Mouse (Mus musculus) left cerebral cortex, postnatal 36 days (tissue): ENCODE data around the gene Dgcr8. TPM values are rescaled to one million over a fixed set of nuclear protein-coding genes. Genes with fewer than 3 reads are reported as not detected.

ENCODE experiments used
- DNase-seq, 2 experiments: peaks; one replicate each; pipeline ENCODE4 v3.0.0; 2021 to 2022; ENCODE audit warnings: low spot score in 2 of 2, mixed read lengths in 1 of 2
- intact Hi-C: fragments of 180-260 bp; cut with DNase I; formaldehyde crosslinking; loops from one replicate; pipeline ENCODE4 v1.15.1; 2025
- microRNA-seq: library from miRNA; unstranded; fragments of <30 nt; microRNA quantifications from one replicate; pipeline ENCODE4 v1.2.0, GENCODE M21; 2022
- total RNA-seq, 2 experiments: library from RNA; stranded (reverse); gene quantifications; 2 replicates each; pipeline ENCODE4 v1.2.3; 2021

The Dgcr8 gene
- total RNA-seq, 2 experiments from 2014 or later = 31.7 to 48.3 TPM

DNA sequence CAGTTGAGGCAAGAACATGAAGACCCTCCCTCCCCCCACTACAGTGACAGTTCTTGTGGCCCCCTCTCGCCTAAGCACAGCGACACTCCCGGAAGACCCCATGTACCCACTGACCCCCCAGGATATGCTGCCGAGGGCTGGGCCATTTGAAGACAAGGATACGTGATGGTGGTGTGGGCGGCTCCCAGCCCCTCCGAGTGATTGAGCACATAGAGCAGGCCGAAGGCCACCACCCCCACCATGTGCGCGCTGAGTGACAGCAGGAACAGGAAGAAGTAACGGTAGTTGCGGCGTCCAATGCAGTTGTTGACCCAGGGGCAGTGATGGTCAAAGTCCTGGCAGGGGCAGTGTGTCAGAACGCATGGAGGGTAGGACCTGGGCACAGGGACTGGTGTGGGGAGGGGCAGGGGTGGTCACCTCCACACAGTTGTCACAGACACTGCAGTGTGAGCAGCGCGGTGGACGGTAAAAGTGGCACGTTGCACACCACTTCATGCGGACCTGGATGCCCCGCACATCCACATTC is 61.1 kb downstream of the Dgcr8 start:
- DNase-seq = no peak
- intact Hi-C loops = loop anchor here (10.0 kb wide), 1 partner anchor 303 kb away; the partner anchor contains the start of gene Slc25a1

DNA sequence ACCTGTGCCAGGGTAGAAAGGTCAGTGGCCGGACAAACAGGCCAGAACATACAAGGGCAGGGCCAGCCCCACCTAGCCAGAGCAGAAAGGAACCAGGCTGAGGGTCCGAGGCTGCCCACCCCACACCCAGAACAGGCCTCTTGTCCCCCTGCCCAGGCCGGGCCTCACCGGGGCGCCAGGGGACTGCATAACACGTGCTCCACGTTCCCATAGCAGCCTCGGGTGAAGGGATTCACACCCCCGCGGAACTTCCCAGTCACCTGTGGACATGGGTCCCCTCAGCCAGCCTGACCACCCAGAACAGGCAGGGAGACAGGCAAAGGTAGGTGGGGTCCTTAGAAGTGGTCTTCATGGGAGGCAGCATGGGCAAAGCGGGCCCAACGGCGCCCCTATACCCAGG is 61.9 kb downstream of the Dgcr8 start:
- intact Hi-C loops = loop anchor here (10.0 kb wide), 1 partner anchor 302 kb away; the partner anchor contains the start of gene Slc25a1
- DNase-seq = no peak

DNA sequence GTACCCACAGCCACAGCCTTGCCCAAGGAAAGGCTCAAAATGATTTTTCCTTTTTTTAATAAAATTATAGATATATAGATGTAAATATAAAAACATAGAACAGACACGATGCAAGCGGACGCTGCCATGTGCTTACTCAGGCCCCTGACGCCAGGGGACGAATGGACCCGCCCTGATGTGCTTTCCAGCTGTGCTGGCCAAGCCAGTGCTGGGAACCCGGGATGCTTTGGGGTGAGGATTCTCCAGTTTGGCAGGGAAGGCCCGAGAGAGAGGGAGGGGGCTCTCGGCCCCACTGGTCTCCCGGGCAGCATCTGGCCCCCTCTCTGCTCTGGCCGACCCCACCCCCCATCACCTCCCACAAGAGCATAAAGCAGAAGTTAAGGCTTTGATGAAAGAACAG is 66.9 kb downstream of the Dgcr8 start:
- DNase-seq = no peak
- intact Hi-C loops = loop anchor here (10.0 kb wide), 1 partner anchor 297 kb away; the partner anchor contains the start of gene Slc25a1

DNA sequence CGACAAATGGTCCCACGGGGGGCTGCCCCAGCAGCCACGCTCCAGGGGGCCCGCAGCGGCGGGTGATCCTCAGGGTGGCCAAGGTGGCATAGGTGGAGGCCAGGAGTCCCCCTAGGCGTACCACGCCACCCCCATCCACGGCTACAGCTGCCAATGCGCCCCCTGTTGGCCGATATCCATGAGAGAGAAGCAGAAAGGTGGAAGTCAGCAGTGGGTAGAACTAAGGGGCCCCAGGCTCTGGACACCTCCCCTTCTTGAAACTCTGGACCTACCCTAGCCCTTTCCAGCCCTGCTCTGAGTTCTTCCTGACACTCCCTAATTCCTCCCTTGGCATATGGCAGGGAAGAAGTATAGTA is 67.5 kb downstream of the Dgcr8 start:
- intact Hi-C loops = loop anchor here (10.0 kb wide), 1 partner anchor 297 kb away; the partner anchor contains the start of gene Slc25a1
- DNase-seq = no peak

DNA sequence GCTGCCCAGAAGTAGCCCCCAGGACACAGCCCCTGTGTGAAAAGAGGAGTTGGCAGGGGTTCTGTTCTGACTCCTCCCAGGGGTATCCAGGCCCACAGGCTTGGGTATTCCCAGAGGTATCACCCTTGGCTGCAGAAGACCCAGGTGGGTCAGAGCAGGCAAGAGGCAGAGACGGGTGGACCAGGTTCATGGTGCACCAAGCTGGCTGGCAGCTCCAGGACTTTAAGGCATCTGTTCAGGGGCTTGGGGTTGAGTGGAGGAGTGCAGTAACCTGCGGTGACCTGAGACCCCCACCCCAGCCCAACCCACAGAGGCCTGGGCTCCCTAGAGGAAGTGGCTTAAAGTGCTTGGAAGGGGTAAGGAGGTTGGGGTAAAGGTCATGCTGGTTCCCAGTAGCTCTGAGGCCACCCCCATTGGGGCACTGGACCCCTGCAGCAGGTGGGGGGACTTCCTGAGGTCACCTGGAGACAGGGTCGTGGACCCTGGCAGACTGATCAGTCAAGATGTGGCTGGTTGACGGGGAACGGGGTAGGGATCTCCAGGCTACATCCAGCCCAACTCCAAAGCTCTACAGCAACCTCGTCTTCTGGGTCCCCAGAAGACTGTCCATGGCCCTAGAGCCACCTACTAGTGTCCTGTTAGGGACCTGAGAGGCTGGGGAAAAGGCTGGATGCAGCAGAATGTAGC is 68.0 kb downstream of the Dgcr8 start:
- DNase-seq = no peak
- intact Hi-C loops = loop anchor here (10.0 kb wide), 1 partner anchor 296 kb away; the partner anchor contains the start of gene Slc25a1

DNA sequence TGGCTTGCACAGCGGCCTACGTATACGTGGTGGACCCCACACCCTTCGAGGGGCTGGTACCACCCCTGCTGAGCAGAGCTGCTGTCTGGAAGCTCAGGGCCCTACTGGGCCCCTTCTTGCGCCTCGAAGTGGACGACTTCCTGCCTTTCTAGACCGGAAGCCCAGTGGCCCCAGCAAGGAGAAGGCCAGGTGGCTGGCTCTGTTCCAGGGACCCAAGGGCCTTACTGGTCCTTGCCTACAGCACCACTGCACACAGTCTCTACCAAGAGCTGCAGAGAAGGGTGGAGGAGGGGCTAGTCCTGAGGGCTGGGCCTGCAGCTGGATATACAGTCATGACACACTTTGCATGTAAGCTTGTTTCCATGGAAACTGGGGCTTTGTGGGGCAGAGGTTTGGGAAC is 69.0 kb downstream of the Dgcr8 start:
- intact Hi-C loops = loop anchor here (10.0 kb wide), 1 partner anchor 295 kb away; the partner anchor contains the start of gene Slc25a1

DNA sequence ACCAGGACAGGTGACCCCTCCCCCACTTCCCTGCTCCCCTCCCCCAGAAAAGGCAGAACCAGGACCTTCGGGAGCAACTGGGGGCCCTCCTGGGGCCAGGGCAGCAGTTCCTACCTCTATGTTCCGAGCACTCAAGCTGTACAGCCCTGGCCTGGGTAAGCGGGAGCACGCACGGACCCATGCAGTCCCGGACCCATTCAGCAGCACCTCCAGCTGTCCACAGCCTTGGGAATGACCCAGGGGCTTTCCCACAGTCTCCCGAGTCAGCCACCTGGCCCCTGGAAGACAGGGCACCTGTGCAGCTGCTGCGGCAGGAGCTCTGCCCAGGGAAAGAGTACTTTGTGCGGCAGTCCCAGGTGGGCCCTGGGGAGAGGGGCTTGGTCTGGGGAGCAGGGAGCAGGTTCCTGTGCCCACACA is 70.5 kb downstream of the Dgcr8 start:
- intact Hi-C loops = no loop called here
- no peak for DNase-seq

More for the DNA sequence above, 69.0 kb downstream of the Dgcr8 start:
- DNase-seq = no peak

DNA sequence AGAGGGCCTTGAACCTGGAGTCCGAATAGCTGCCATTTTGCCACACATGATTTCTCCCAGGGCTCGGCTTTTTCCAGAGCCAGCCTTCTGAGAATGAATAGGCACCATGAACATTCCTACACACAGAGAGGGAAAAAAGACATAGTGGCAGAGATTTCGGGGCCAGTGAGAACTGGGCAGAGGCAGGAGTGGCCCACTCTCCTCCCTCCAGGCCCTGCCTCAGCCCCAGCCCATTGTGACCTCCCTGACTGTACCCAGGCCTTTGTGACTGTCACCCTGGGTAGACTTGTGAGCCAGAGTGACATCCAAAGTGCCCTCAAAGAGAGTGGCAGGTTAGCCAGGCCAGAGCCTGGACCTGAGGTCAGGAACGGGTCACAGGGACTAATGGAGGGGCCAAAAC is 71.5 kb downstream of the Dgcr8 start, which contains the start of gene Ccdc188:
Gene Ccdc188 (plus strand): TSS at position 301 of the 400 bp plus-strand sequence.
- intact Hi-C loops = no loop called here
- DNase-seq = no peak

DNA sequence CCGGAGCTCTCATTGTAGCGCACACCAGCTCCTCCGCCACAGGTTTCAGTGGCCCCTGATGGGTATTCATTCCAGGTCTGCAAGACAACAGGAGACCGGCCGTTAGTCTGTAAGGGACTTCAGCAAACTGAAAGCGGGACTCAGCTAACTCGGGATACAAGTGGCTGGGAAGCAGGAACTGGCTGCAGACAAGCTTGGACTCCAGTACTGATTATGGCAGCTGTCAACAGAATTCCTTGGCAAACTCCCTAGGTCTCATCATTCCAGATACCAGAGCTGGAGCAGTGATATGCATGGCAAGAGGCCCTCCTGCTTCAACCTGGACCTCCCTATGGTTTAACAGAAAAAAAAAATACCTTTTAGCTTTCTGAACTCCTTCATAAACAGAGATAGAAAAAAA is 74.2 kb downstream of the Dgcr8 start:
- intact Hi-C loops = no loop called here

DNA sequence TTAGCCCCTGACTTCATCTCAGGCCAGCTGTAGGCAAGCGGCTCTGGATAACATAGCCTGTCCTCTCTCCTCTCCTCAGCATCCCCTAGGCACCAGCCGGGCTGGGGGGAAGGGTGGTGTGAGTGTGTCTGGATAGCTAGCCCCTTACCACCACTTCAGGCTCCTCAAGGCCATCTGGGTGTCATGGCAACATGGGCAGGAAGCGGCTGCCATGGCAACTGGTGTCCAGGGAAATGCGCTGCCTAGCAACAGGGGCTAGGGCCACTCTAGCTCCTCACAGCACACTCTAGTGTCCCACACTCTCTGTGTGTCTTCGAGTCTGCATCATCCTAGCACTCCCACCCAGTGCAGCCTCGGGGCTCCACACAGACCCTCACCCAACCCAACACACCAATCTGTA is 75.4 kb downstream of the Dgcr8 start:
- intact Hi-C loops = loop anchor here (2.0 kb wide), 1 partner anchor 161 kb away; the partner anchor contains the start of gene Dgcr6
- peak; percentile 66 for DNase-seq

More for the DNA sequence above, 74.2 kb downstream of the Dgcr8 start:
- no peak for DNase-seq

DNA sequence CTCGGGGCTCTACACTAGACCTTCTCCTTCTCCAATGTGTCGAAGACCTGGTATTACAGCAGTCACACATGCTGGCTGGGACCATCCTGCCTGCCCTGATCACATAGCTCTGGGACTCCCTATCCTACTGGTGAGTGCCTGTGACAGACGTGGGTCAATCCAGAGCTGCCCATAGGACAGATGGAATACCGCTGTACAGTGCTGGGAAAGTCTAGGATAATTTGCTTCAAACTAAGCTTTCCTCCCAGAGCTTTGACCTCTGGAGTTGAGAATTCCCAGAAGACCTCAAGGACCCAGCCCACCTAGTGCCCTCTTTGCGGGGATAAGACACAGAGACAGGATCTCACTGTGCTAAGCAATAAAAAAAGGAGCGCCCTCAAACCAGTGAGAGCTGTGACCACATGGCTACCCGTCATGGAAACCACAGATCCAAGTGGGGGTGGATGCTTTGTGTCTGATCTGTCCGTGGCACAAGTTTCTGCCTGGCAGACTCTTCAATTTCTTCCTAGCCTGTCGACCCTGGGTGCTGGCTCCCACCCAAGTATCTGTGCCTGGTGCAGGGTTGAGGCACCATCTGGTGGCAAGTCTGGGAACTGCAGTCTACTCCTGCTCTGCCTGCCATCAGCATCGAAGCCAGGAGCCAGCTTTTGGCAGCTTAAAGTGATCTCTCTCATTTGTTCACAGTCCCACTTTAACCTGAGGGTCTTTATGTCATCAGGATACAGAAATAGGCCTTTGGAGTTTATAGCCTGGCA is 77.5 kb downstream of the Dgcr8 start:
- DNase-seq = peak; percentile 86 to 91
- intact Hi-C loops = loop anchor here (1.0 to 2.0 kb wide), 2 partner anchors 103 to 159 kb away; partner anchors contain the start of gene Dgcr6

DNA sequence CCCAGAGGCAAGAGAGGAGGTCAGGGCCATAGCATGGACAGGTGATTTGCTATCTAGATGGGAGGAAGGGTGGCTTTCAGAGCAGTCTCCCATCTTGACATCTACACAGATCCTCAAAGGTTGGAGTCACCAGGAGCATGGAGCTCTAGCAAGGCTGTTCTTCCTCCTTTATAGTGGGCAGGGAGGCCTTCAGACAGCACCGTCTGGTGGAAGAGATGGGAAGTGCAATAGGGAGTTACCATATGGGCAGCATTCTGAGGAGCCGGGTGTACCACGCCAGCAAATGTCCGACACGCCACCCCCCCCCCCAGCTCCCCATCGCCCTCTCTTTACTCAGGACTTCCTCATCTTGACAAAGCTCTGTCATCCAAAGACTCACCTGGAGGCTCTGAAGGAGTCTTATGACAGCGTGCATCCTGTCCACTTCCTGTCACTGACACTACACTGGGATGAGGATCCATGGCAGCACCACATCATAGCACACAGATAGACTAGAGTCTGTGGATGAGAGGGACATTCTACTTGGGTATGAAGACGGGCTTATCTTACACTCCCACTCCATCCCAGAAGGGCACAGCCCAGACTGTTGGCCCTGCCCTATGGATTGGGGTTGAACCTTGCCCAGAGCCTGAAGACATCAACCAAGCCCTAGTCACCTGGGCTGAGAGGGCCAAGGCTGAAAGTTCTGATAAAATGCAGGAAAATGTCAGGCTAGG is 78.2 kb downstream of the Dgcr8 start:
- intact Hi-C loops = loop anchor here (1.0 kb wide), 2 partner anchors 84 to 103 kb away; partner anchors contain the start of gene Rtn4r
- peak; percentile 73 to 78 for DNase-seq

Small RNA genes lying within 50 kb of the gene (microRNA-seq; reads per million reads assigned to microRNA genes)
- not detected for gene Gm24572
- 252 reads per million, percentile 65 among the genes with 10 or more reads in this experiment for gene Mir1306
- gene Mir185 = 234 reads per million, percentile 64 among the genes with 10 or more reads in this experiment

Other genes starting within 250 kb of the Dgcr8 start
- gene Dgcr6, start 236.4 kb downstream of the Dgcr8 start, total RNA-seq = 100 to 1,000 TPM in 1 of 2 experiments, 10 to 100 TPM in 1; 86.3 to 105 TPM
- gene Prodh, start 199.0 kb downstream of the Dgcr8 start, total RNA-seq = 10 to 100 TPM; 35.5 to 42.7 TPM
- gene Rtn4r, start 161.6 kb downstream of the Dgcr8 start, total RNA-seq = 100 to 1,000 TPM; 128 to 164 TPM
- gene Ccdc188, start 71.4 kb downstream of the Dgcr8 start, total RNA-seq = under 1 TPM in 1 of 2 experiments, not detected in 1; 0.57 TPM
- gene Zdhhc8, start 54.1 kb downstream of the Dgcr8 start, total RNA-seq = 100 to 1,000 TPM; 145 to 154 TPM
- gene Trmt2a, start 40.6 kb downstream of the Dgcr8 start, total RNA-seq = 10 to 100 TPM; 39.7 to 59.3 TPM
- gene Ranbp1, start 40.5 kb downstream of the Dgcr8 start, total RNA-seq = 10 to 100 TPM; 85.8 to 89.3 TPM
- not detected for gene Gm49776, start 30.9 kb downstream of the Dgcr8 start, total RNA-seq
- gene Tango2, start 58.9 kb upstream of the Dgcr8 start, total RNA-seq = 100 to 1,000 TPM; 158 to 165 TPM
- 10 to 100 TPM; 36.6 to 48.0 TPM for gene Arvcf, start 58.9 kb upstream of the Dgcr8 start, total RNA-seq
- gene Txnrd2, start 137.1 kb upstream of the Dgcr8 start, total RNA-seq = 10 to 100 TPM; 21.7 TPM
- gene Comt, start 137.6 kb upstream of the Dgcr8 start, total RNA-seq = 100 to 1,000 TPM in 1 of 2 experiments, 10 to 100 TPM in 1; 89.1 to 100 TPM
- gene Gnb1l, start 209.5 kb upstream of the Dgcr8 start, total RNA-seq = 1 to 10 TPM; 5.0 to 9.0 TPM
- 1 to 10 TPM; 5.0 to 7.5 TPM for gene Rtl10, start 209.7 kb upstream of the Dgcr8 start, total RNA-seq